8 mouse cellular contexts compared by ENCODE assay signal in the genomic region with DNA sequence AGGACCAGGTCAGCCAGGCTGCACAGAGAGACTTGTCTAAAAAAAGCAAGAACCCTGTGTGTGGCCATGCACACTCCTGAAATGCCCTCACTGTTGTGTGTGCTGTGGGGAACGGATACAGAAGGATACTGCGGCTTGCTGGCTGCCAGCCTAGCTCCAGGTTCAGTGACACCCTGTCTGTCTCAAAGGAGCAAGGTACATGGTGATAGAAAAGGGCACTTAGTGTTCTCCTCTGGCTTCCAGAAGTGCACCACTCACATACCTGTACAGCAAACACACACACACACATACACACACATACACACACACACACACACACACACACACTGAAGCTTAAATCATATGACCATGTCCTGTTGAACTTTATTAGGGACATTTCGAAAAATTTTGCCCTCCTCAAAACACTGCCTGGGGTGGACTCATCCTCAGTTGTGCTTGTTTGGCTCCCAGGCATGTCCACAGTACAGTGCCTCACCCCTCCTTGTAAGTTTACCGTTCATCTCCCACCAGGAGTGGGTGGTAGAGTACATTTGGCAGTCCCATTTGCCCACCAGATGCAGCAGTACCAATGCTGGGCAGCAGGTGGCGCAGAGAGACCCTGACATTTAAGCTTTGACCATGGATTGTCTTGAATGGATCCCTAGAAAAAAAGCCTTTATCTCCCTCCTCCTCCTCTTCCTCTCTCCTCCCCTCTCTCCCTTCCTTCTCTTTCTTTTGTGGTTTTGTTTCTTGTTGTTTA. TPM values are rescaled to one million over a fixed set of nuclear protein-coding genes. Genes with fewer than 3 reads are reported as not detected.
DNase-seq lines count a peak whose midpoint lies in the region; ATAC-seq and TF ChIP-seq lines count a peak whose summit lies in the region.

No protein-coding gene starts in this region.

- no peaks in the 10 kb centered on the region for H3K9me3 ChIP-seq in liver, embryonic 11.5 days (ENCODE audit: control insufficient read depth, low read length)

- DNase-seq in 3T3-L1 (ENCODE audit: low read depth, low spot score): peak; percentile 79
- no peak for DNase-seq in Patski (ENCODE audit: low read depth, low spot score)
- DNase-seq in cerebellum, postnatal 25 days: peak; percentile 87 to 88
- DNase-seq in gastrocnemius, postnatal 10 days: peak; percentile 90
- peak; percentile 88 for DNase-seq in kidney, adult 9 months
- peak; percentile 75 for DNase-seq in liver, embryonic 11.5 days (ENCODE audit: low spot score)
- DNase-seq in ovary, adult 18-20 months (ENCODE audit: low spot score): peak; percentile 34
- peak; percentile 90 for DNase-seq in thymus, adult 2 months

- H3K4me1 ChIP-seq in liver, embryonic 11.5 days (replicated peaks; ENCODE audit: control insufficient read depth, insufficient read depth, low read length): peaks cover 4% of the 10 kb centered on the region
- peaks cover 28% of the 10 kb centered on the region for H3K4me1 ChIP-seq in thymus, adult 2 months (replicated peaks; ENCODE audit: control insufficient read depth, insufficient read depth, low read length)

- H3K27ac ChIP-seq in liver, embryonic 11.5 days (ENCODE audit: low read depth, low read length): no peak overlapping the region
- no peak overlapping the region for H3K27ac ChIP-seq in thymus, adult 2 months (ENCODE audit: control insufficient read depth, insufficient read depth, low read length)

- no peak overlapping the region for H3K9ac ChIP-seq in liver, embryonic 11.5 days (ENCODE audit: low read depth, low read length)

- CTCF ChIA-PET in Patski (lab: Charles Lee): interaction anchor here (0.7 to 2.3 kb wide), 7 partner anchors 8 to 58 kb away, joined by 3 to 17 read pairs (median 4); no protein-coding TSS in a partner anchor

- no peaks in the 10 kb centered on the region for H3K36me3 ChIP-seq in liver, embryonic 11.5 days (ENCODE audit: control insufficient read depth, insufficient read depth, low read length)
- H3K36me3 ChIP-seq in thymus, adult 2 months (ENCODE audit: control insufficient read depth, insufficient read depth, low read length): no peaks in the 10 kb centered on the region

- TF ChIP-seq POLR2A in thymus, adult 2 months (IDR thresholded peaks at IDR 0.05; ENCODE audit: control insufficient read depth, extremely low read depth, insufficient read depth, low read length, poor library complexity): no peak

- POLR2A ChIA-PET in Patski (lab: Charles Lee): no interaction called here

- no peaks in the 10 kb centered on the region for H3K27me3 ChIP-seq in Patski
- no peaks in the 10 kb centered on the region for H3K27me3 ChIP-seq in liver, embryonic 11.5 days (replicated peaks; ENCODE audit: control insufficient read depth, insufficient read depth, low read length)
- H3K27me3 ChIP-seq in thymus, adult 2 months (ENCODE audit: control insufficient read depth, insufficient read depth, low read length): no peaks in the 10 kb centered on the region

- H3K4me2 ChIP-seq in liver, embryonic 11.5 days: no peak overlapping the region

- no peak overlapping the region for H3K4me3 ChIP-seq in liver, embryonic 11.5 days (ENCODE audit: low read depth, low read length)
- no peak overlapping the region for H3K4me3 ChIP-seq in thymus, adult 2 months (ENCODE audit: control insufficient read depth, insufficient read depth, low read length)

- in situ Hi-C loops in Patski (cut with MboI; ENCODE audit: low pct_unique_long_range_greater_than_20kb): loop anchor here (5.0 kb wide), 1 partner anchor 47 kb away; no protein-coding TSS in a partner anchor

- WGBS in liver, embryonic 11.5 days: 46% methylated on average over 5 of the region's 5 CpGs
- 55% methylated on average over 5 of the region's 5 CpGs for WGBS in thymus, adult 2 months

- no peak for ATAC-seq in Patski
- no peak for ATAC-seq in liver, embryonic 11.5 days (replicated peaks; ENCODE audit: low FRiP score)

- peak; percentile 89 for TF ChIP-seq CTCF in Patski (IDR thresholded peaks at IDR 0.05)
- peak; percentile 73; the same call in 1 of the 2 replicates for TF ChIP-seq CTCF in thymus, adult 2 months (IDR thresholded peaks at IDR 0.05; ENCODE audit: borderline replicate concordance, control insufficient read depth, extremely low read depth, insufficient read depth, low read length, poor library complexity)

RNA-seq across cellular contexts. Expression of a gene that starts 5.7 kb away (rescaled TPM):
- polyA plus RNA-seq in Patski (2021): 53.4 TPM
- 10 to 100 TPM; 22.0 to 27.7 TPM for total RNA-seq in gastrocnemius, postnatal 10 days (2021)
- polyA plus RNA-seq in liver, embryonic 11.5 days (2014; fragmentation: Nextera tagmentation; extraction: Ambion mirVana): 17.5 and 18.4 TPM in 2 replicates
- polyA plus RNA-seq in thymus, adult 2 months (2012; rRNA removed): 14.8 and 16.7 TPM in 2 replicates

RNA-seq across cellular contexts. Expression of a gene that starts 23.3 kb away (rescaled TPM):
- polyA plus RNA-seq in Patski (2021): not detected
- total RNA-seq in gastrocnemius, postnatal 10 days (2021): not detected
- polyA plus RNA-seq in liver, embryonic 11.5 days (2014; fragmentation: Nextera tagmentation; extraction: Ambion mirVana): 1.8 and 2.0 TPM in 2 replicates
- 0.13 and 0.52 TPM in 2 replicates for polyA plus RNA-seq in thymus, adult 2 months (2012; rRNA removed)
